Mouse (Mus musculus): ENCODE results near the gene Gm47996.
"Not testable (repeated sequence)": the region's sequence is repeated elsewhere in the genome, so short reads cannot be mapped to it uniquely, and the experiment has no call there.

- not testable (repeated sequence) for TF ChIP-seq POLR2A (IDR thresholded peaks at IDR 0.05; ENCODE audit: borderline replicate concordance, extremely low read depth, low read depth, low read length); CTCF (IDR thresholded peaks at IDR 0.05; ENCODE audit: insufficient read depth, low read length)
Measured at GRCm38 (mm10) chr1:151198120-151198519, 11.8 kb upstream of the Gm47996 start, which contains the start of gene Gm47995.
